Mouse (Mus musculus): Measurements from ENCODE around the gene Gsdma3.
A peak's percentile ranks its signal among the peaks of the same experiment; 100 is the strongest.

Gsdma3 gene

GRCm38 (mm10) chr11:98625611-98626410, at the start of gene Gsdma3, which contains the start of gene Gm12355:
Gene Gsdma3, plus strand, starts transcription at chr11:98626360.
Gene Gm12355, minus strand, starts transcription at chr11:98625661.
- no peak for DNase-seq (ENCODE audit: low read depth, low spot score)

GRCm38 (mm10) chr11:98577776-98578175, 48.4 kb upstream of the Gsdma3 start:
- no peak for DNase-seq (ENCODE audit: low read depth, low spot score)

DNA sequence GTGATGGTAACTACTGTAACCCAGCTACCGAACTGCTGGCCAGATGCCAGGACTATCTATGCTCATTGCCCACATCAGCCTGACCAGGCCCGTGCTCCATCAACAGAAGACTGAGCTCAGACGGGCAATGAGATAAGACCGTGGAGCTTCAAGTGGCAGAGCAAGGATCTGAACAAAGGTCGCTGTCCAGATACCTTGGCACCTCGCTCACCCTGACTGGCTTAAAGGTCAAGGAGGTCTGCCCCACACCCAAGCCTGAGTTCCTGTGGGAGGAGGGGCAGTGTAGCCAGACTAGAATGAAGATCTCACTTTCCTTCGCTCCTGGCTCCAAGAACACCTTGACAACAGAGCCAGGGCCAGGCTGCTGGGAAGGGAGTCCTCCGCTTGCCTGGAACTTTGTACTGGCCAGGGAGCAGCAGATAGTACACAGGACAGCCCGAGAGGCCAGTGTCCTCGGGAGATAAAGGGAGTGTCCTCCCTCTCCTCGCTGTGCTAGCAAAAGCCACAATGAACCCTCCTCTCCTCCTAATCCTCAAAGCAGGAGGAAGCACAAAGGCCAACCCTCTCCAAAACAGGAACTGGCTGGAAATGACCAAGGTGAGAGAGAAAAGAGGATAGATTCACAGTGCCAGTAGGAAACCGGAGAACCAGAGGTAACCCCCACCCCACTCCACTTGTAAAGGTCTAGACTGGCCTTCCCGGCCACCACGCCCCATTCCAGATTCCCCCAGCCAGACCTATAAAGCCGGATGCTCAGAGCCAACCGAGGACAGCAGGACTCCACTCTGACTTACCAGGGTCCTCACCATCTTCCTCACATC, 45.6 kb upstream of the Gsdma3 start:
- DNase-seq (ENCODE audit: low read depth, low spot score) = no peak

DNA sequence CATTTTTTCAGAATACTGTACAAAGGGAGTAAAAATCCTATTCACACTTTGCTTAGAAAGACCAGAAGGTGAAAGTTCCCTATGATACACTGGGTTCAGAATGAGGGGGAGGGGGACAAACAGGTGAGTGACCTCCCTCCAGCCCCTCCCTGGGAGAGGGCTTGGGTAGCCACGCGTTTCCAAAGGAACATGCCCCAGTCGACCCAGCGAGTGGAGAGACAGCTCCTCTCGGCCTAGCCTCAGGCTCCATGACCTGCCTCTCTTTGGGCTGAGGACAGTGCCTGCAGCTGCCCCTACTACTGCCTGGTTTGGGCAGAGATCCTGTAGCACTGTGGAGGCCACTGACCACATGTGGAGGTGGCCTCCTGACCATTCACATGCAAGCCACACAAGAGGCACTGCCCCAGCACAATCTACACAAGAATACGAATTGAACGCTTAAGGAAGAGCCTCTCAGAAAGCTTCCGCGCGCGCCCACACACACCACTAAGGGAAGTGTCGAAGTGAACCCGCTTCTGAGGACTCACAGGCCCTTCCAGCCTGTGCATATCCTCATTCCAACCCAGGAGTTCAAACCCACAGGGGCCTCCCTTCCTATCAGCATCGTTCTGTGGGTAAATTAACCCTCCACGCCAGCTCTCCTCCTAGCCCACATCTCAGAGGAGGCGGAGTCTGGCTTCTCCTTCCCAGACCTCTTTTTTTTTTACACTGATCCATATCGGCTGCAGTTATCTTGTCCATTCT, 44.7 kb upstream of the Gsdma3 start:
- no peak for DNase-seq (ENCODE audit: low read depth, low spot score)

- DNase-seq (ENCODE audit: low read depth, low spot score) = no peak
Observed at GRCm38 (mm10) chr11:98582030-98582388, 44.2 kb upstream of the Gsdma3 start.

- DNase-seq (ENCODE audit: low read depth, low spot score) = no peak
Observed at GRCm38 (mm10) chr11:98582551-98583264, 43.5 kb upstream of the Gsdma3 start.

- DNase-seq (ENCODE audit: low read depth, low spot score) = no peak
Observed at GRCm38 (mm10) chr11:98583265-98583552, 43.0 kb upstream of the Gsdma3 start.

DNA sequence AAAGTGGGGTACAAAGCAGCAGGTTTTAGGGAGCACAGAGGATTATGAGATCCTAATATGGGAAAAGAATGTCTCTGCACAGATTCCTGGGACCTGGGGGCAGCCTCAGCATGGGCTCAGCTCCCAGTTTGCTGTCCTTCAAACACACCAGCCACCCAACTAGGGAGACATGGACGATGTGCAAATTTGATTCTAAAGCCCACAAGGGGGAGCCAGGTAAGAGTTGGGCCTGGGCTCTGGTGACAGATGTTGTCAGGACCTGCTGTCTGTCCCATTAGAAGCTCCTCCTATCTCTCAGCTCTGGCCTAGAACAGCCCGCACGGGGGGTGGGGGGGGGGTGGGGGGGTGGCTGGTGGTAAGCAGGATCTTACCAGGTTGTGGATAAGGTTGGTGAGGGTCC, 42.6 kb upstream of the Gsdma3 start:
- no peak for DNase-seq (ENCODE audit: low read depth, low spot score)

- no peak for DNase-seq (ENCODE audit: low read depth, low spot score)
Observed at GRCm38 (mm10) chr11:98584146-98584545, 42.0 kb upstream of the Gsdma3 start.

DNA sequence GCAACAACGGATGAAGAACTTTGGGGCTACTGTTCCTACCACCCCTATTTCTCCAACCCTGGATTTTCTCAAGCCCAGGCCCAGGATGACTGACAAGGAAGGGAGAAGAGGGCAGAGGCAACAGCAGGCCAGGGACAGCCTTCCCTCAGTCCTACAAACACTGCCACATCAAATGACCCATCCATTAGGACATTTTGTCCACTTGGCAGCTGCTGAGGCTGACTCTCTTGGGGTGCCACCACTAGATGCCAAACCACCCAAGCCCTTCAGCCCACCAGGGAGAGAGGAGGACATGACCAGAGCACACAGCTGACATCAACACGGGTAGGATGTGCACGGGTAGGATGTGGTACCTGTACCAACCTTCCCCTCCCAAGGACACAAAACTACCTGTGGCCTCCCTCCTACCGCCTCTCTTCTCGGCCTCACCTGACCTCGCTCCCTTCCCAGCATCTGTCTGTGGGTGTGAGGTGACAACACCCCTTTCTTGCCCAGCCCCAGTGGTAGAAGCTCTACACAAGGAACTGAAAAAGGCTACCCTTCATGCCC, 41.5 kb upstream of the Gsdma3 start:
- no peak for DNase-seq (ENCODE audit: low read depth, low spot score)

DNA sequence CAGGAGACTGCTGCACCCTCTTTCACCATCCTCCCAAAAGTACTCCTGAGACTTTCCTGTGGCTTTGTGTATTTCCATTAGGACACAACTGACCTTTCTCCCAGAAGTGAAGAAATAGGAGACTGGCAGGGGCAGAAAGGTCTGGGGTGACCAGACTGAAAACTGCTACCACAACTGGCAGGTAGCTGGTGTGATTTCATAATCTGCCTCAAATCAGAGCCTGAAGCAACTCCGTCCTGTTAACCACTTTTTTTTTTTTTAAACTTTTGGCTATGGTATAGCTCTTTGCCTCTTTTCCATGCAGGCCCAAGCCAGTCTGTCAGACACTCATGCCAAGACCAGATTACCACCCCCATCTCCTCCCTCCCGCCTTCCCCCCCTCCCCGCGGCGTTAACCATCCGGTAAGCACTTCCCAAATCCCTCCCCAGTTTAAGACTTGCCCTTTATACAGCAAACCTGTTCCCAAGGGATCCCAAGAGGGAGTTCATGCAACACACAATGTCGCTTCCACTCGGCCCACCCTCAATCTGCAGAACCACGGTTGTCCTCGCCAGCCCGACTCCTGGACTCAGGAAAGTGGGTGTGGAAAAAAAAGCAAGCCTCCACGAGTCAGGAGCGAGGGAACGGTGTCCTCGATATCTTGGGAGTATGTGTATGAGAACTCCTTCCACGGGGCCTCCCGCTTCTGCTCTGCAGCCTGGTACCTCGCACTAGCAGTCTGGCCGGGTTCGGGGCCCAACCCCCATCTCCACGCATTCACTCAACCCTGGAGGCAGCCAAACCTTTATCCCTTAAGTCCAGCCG, 39.9 kb upstream of the Gsdma3 start:
- no peak for DNase-seq (ENCODE audit: low read depth, low spot score)

DNA sequence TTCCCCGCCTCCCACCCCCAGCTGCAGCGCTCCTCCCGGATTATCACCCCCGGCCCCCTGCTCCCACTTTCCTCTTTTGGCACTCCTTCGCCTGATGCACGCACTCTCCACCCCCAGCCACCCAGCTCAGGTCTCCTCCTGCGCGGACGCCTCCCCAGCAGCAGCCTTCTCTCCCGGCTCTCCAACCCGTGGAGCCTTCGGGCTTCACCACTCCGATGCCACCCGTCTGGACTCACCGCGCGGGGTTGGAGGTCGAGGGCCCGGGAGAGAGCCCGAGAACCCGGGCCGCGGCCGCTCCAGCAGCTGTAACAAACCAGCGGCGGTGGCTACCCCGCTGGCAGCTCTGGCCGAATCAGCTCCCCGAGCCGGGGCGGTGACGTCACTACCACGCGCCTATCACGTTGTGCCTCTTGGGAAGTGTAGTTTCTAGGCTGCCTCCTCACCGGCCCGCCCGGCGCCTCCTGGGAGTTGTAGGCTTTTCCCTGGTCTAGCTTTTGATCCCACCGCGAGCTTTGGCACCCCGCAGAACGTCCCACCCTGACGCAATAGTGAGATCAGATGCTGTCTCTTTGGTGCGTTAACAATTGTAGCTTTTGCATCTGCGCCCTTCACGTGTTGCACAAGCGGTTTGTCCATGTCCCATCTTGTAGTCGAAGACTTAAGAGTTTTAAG, 39.1 kb upstream of the Gsdma3 start, which contains the start of gene Ormdl3:
Gene Ormdl3, minus strand, starts transcription at position 477 of the 672 bp plus-strand sequence.
- DNase-seq (ENCODE audit: low read depth, low spot score) = peak; percentile 97

GRCm38 (mm10) chr11:98587684-98588546, 38.2 kb upstream of the Gsdma3 start:
- DNase-seq (ENCODE audit: low read depth, low spot score) = peak; percentile 56

DNA sequence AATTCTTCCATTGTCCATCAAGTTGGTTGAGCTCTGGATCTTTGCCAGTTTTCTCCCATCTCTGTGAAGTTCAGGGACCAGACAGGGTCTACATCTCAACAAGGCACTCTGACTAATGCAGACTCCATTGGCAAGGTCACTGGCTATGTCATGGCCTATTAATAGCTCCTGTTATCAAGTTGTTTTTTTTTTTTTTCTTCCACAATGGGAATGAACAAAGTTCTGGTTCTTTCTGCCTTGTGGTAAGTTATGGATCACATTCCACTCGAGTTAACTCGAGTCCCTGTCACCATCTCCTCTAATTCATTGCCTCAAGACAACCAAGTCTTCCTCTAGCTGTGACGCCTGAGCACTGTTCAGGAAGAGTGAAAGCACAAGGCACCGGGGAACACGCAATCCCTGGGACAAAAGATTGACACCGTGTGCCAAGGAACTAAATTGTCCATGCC, 37.3 kb upstream of the Gsdma3 start:
- no peak for DNase-seq (ENCODE audit: low read depth, low spot score)

GRCm38 (mm10) chr11:98589306-98589705, 36.9 kb upstream of the Gsdma3 start:
- DNase-seq (ENCODE audit: low read depth, low spot score) = no peak

GRCm38 (mm10) chr11:98590548-98591445, 35.4 kb upstream of the Gsdma3 start:
- no peak for DNase-seq (ENCODE audit: low read depth, low spot score)

GRCm38 (mm10) chr11:98595021-98595420, 31.1 kb upstream of the Gsdma3 start:
- no peak for DNase-seq (ENCODE audit: low read depth, low spot score)

GRCm38 (mm10) chr11:98595473-98595872, 30.7 kb upstream of the Gsdma3 start:
- no peak for DNase-seq (ENCODE audit: low read depth, low spot score)

Measured in forelimb bud, embryonic 11.5 days (tissue).